Mouse (Mus musculus) heart, postnatal 36 days (tissue): ENCODE data around the gene Gns. TPM values are rescaled to one million over a fixed set of nuclear protein-coding genes. Genes with fewer than 3 reads are reported as not detected.

Experiments used
- DNase-seq, 2 experiments: peaks; one replicate each; pipeline ENCODE4 v3.0.0; 2021 to 2022
- intact Hi-C: fragments of 180-260 bp; cut with DNase I; formaldehyde crosslinking; loops from one replicate; pipeline ENCODE4 v1.15.1; 2025
- total RNA-seq, 2 experiments: library from RNA; stranded (reverse); gene quantifications; 2 replicates each; pipeline ENCODE4 v1.2.3; 2021

Gns gene
- total RNA-seq, 2 experiments from 2014 or later: 82.1 to 83.5 TPM

DNA sequence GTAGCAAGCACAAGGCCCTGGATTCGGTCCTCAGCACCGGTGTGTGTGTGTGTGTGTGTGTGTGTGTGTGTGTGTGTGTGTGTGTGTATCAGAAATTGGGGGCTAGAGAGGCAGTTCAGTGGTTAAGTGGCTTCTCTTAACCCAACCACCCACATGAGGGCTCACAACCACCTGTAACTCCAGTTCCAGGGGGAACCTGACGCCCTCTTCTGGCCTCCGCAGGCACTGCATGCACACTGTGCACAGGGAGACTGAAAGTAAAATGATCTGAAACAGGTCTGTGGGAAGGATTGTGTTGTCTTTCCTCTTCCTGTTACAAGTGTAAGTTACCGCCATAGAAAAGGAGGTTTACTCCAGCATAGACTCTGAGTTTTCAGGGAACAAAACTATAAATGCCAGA lies 62.2 kb downstream of the Gns start:
- intact Hi-C loops: loop anchor here (2.0 kb wide), 1 partner anchor 48 kb away; no protein-coding TSS in a partner anchor
- no peak for DNase-seq

DNA sequence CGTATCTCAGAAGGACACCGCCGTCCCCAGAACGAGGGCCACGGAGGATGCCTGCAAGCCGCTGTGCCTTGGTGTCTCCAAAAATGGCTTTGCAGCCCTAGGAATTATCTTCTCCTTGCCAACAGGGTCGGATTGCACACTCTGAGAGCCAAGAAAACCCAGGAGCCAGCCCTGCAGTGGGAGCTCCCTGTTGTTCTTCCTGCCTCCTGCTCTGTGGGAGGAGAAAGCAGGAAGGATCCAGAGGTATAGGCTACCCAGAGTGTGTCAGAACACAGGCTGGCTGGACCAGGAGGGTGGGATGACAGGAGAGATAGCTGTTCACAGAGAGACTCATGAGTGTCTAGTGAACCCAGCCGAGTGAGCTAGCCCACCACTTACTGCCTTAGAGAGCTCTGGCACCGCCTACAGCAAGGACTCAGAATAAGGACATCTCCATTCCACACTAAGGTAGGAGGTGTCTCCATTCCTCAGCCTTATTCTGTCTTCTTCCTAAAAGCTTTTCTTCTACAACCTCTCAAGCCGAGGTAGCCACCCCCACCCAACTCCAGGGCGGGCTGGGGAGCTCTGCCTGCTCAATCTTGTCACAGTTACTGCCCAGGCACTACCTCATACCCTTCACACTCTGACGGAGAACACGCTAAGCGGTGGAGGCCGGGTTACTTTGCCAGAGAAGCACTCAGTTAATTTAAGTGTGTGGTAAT lies 63.3 kb downstream of the Gns start:
- no peak for DNase-seq
- intact Hi-C loops: no loop called here

GRCm38 (mm10) chr10:121429089-121429488 lies 64.2 kb downstream of the Gns start:
- intact Hi-C loops: no loop called here
- DNase-seq: peak in 1 of 2 experiments; percentile 46

DNA sequence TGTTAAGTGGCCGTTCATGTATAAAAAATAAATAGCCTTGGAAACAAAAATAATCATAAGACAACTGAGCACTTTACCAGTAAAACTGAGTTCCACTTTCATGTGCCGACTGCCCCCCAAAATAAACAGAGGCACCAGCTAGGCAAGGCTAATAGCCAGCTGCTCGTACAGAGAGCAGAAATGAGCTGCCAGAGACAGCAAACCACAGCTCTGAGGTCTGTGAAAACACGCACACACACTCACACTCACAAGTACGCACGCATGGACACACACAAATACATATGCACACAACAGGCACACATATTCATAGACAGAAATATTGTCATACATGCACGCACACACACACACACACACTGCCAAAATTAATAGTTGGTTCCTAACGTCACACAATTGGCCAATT lies 64.7 kb downstream of the Gns start:
- no peak for DNase-seq
- intact Hi-C loops: no loop called here

DNA sequence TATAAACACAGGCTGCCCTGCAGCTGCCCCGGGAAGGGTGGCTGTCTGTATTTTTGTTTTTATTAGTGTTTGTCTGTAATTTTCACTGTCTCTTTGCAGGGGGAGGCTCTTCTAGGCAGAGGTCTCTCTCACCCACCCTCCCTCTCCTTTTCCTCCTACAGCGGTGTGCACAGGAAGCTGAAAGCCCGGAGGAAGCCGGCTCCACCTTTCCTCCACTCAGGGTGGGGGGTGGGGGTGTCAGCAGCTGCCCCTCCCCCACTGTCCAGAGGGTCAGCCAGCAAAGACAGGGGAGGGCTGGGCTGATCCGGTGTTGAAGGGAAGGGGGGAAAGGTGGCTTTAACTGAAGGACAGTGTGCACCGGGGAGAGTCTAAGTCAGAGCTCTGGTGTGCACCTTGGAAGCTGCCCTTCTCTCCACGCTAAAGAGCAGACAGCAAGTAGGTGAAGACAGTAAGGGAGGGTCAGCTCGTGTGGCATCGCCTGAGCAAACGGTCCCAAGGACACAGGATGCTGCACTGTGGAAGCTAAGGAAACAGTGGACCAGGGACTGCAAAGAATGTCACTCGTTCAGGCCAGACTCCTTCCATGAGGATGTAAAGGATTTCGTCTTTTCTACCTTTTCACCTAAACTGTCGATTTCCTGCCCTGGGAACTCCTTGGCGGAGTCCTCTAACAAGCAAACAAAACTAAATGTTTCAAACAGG lies 65.2 kb downstream of the Gns start:
- DNase-seq: peak in 1 of 2 experiments; percentile 58
- intact Hi-C loops: loop anchor here (1.0 kb wide), 1 partner anchor 9 kb away; no protein-coding TSS in a partner anchor

DNA sequence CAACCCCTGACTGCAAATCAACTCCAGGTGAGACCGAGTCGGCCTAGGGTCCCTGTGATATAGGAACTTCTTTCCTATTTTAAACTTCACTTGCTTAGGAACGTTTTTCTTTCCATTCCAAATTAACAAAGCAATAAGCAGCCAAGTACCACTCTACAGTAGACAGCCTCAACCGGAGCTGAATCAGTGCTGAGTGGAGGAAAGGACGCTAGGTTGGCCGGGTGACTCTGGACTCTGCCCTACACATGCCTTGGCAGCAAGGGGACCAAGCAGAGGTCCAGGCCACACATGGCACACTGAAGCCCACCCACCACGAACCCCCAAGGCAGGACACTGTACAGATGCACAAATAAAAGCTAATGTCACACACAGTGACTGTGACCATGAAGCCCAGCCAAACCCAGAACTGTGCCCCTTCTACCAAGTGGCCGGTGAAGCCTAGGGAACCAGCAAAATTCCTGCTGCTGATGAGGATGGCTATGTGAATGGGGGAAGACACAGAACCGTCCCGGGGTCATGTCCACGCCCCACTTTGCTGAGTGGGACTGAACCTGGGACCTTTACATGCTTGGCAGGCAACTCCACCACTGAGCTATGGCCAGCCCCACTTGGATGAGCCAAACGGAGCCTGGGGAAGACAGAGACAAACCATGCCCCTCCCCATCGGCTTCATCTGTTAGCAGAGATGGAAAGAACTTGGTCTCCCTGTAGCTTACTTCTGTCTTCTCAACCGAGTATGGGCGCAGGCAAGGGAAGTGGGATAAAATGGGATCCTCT lies 66.1 kb downstream of the Gns start:
- intact Hi-C loops: loop anchor here (1.0 kb wide), 1 partner anchor 8 kb away; no protein-coding TSS in a partner anchor
- no peak for DNase-seq

- DNase-seq: peak in 1 of 2 experiments; percentile 53
- intact Hi-C loops: no loop called here
Observed at GRCm38 (mm10) chr10:121432041-121432634, 67.2 kb downstream of the Gns start.

DNA sequence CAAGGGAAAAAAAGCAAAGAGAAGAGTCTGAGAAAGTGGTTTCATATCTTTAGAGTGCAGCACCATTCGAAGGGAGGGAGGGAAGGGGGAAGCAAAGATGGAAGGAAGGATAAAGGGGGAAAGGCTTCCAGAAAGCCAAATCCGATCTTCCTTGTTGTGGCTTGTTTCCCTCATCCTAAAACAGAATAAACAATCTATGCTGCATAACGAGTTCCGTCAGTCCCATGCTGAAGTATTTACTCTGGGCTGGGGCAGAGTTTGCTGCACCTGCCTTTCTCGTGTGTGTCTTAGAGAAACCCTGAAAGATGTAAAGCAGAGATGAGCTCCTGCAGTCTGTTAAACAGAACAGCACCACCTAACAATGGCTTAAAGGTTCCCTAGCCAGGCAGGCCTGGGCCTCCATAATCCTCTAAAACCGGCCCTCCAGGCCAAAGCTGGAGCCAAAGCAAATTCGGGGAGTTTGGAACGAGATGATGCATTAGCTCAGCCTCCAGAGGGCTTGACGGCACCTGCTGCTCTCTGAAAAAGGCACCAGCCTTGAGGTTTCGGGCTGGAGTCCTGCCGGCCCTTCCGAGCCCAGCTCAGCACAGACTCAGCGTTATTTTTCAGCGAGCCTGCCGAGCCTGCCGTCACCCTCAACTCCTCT lies 67.9 kb downstream of the Gns start:
- no peak for DNase-seq
- intact Hi-C loops: no loop called here

DNA sequence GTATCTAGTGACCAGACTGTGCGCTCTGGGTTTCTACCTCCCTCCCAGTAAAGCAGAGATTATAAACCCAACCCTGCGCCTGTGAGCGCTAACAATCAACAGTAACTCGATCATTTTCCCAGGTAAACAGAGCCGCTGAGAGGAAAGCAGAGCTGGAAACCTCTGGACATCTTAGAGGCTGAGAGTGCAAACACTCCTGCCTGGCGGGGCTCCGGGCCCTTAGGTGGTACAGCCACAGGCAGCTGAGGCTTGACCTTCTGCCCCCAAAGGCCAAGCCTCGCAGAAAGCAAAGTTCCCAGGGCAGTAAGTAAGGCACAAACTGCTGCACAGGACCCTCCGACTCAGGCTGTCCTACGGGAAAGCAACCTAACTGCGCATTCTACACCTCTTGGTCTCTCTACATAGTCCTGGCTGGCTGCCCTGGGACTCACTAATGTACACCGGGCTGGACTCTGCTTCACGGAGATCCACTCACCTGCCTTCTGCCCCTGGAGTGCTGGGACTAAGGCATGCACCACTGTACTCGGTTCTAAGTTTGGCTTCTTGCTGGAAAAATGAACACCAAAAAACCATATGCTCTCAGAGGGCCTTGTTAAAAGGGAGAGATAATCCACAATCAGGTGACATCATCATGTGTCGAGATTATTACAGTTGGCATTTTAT lies 69.7 kb downstream of the Gns start:
- intact Hi-C loops: no loop called here
- no peak for DNase-seq

- intact Hi-C loops: no loop called here
- no peak for DNase-seq
Observed at GRCm38 (mm10) chr10:121435546-121436257, 70.8 kb downstream of the Gns start.

DNA sequence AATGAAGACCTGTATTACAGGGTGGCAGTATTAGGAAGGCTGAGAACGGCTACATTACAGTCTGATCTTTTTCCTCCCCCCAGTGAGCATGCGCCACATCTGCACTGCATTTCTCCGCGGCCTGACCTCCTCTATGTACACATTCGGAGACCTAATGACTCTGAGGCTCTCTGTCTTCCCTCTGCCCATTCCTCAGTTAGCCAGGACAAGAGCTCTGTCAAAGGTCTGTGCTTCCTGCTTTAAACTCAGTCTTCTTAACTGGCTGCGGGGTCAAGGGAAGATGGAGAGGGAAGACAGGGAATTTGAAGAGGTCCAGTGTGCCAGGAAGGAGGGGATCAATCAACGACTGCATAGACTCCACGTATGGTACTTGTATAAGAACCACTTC lies 71.4 kb downstream of the Gns start:
- intact Hi-C loops: no loop called here
- no peak for DNase-seq

DNA sequence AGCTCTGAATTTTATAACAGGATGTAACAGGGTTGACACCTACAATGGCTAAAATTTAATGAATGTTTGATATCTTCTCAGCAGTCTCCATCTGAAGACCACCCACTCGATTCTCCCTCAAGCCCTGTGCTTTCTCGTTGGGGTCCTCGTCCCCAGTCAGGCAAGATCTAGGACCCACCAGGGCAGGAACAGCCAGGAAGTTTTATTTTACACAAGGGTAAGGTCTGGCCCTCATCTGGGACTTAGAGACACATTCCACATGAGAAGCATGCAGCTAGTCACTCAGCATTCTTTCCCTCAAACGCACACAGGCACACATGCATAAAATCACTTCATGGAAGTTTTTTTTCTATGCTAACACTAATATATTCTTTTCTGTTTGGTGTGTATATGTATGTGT lies 71.8 kb downstream of the Gns start:
- no peak for DNase-seq

GRCm38 (mm10) chr10:121438109-121438508 lies 73.2 kb downstream of the Gns start:
- intact Hi-C loops: no loop called here
- no peak for DNase-seq

More for the DNA sequence above, 71.8 kb downstream of the Gns start:
- intact Hi-C loops: no loop called here

DNA sequence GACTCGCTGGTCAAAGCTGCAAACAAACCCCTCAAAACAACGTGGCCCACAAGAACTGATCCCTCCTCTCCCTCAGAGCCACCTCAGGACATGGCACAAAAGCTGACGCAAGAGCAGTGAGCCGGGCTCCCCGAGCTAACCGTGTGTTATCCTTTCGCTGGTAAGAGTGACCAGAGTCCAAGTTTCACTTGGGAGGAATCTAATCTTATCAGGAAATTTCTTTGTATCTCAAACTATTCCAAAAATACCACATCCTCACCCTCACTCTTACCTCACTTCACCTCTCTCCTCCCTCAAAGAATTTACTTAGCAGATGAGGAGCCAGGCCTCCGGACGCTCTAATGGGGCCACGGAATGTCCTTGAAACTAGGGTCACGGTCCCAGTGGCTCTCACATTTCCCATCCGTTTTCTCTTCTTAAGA lies 74.4 kb downstream of the Gns start:
- DNase-seq: no peak
- intact Hi-C loops: loop anchor here (1.0 kb wide), 1 partner anchor 9 kb away; no protein-coding TSS in a partner anchor

GRCm38 (mm10) chr10:121443791-121444190 lies 78.9 kb downstream of the Gns start:
- DNase-seq: no peak
- intact Hi-C loops: no loop called here

- DNase-seq: no peak
- intact Hi-C loops: no loop called here
Observed at GRCm38 (mm10) chr10:121444198-121444597, 79.3 kb downstream of the Gns start.

DNA sequence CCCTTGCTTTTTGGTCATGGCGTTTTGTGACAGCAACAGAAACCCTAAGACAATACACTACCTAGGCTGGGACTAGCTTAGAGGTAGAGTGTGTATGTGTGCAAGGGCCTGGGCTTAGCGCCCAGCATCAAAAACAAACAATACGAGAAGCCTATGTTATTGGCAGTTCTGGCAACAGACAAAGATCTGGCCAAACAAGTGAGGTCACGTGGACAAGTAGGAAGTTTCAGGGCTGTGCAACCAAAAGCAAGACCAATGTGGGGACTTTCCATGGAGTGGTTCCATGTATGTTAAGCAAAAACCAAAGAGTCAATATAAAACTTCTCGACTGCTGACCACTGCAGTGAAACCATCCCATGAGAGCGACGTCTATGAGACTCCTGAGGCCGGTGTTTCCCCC lies 80.9 kb downstream of the Gns start:
- no peak for DNase-seq
- intact Hi-C loops: no loop called here
